Mouse (Mus musculus) kidney, postnatal 36 days (tissue): Measurements from ENCODE around the gene Efcc1.

Experiments
- DNase-seq, 2 experiments: peaks; one replicate each; pipeline ENCODE4 v3.0.0; 2021 to 2022; ENCODE audit warnings: mixed read lengths in 2 of 2

Efcc1 gene

GRCm38 (mm10) chr6:87779174-87780165 lies 48.8 kb downstream of the Efcc1 start:
- peak in 1 of 2 experiments; percentile 41 for DNase-seq

GRCm38 (mm10) chr6:87780546-87781301 lies 50.1 kb downstream of the Efcc1 start:
- DNase-seq, result no peak

- no peak for DNase-seq
These were observed 53.4 kb downstream of the Efcc1 start for GRCm38 (mm10) chr6:87784033-87784432.

GRCm38 (mm10) chr6:87786621-87787020 lies 56.0 kb downstream of the Efcc1 start:
- DNase-seq, result no peak

- no peak for DNase-seq
These were observed 56.6 kb downstream of the Efcc1 start for GRCm38 (mm10) chr6:87787108-87787890.

- no peak for DNase-seq
These were observed 57.7 kb downstream of the Efcc1 start for GRCm38 (mm10) chr6:87788266-87788895.

GRCm38 (mm10) chr6:87788896-87789587 lies 58.4 kb downstream of the Efcc1 start:
- peak; percentile 67 to 73 for DNase-seq

- DNase-seq, result no peak
These were observed 59.1 kb downstream of the Efcc1 start for GRCm38 (mm10) chr6:87789791-87790190.

- peak; percentile 50 to 69 for DNase-seq
These were observed 60.3 kb downstream of the Efcc1 start for GRCm38 (mm10) chr6:87790779-87791480.

GRCm38 (mm10) chr6:87791826-87792225 lies 61.2 kb downstream of the Efcc1 start:
- no peak for DNase-seq

GRCm38 (mm10) chr6:87793821-87794510 lies 63.3 kb downstream of the Efcc1 start:
- DNase-seq, result no peak

GRCm38 (mm10) chr6:87795385-87796150 lies 64.9 kb downstream of the Efcc1 start:
- no peak for DNase-seq

GRCm38 (mm10) chr6:87796251-87796880 lies 65.7 kb downstream of the Efcc1 start:
- no peak for DNase-seq

GRCm38 (mm10) chr6:87797321-87797720 lies 66.7 kb downstream of the Efcc1 start:
- DNase-seq, result peak in 1 of 2 experiments; percentile 58

- no peak for DNase-seq
These were observed 68.9 kb downstream of the Efcc1 start for GRCm38 (mm10) chr6:87799576-87799975.

- no peak for DNase-seq
These were observed 71.8 kb downstream of the Efcc1 start for GRCm38 (mm10) chr6:87802462-87802861.

- no peak for DNase-seq
These were observed 73.4 kb downstream of the Efcc1 start for GRCm38 (mm10) chr6:87804036-87804435.

GRCm38 (mm10) chr6:87804886-87805285 lies 74.2 kb downstream of the Efcc1 start:
- DNase-seq, result no peak

GRCm38 (mm10) chr6:87805448-87805847 lies 74.8 kb downstream of the Efcc1 start:
- DNase-seq, result no peak
